Mouse (Mus musculus) midbrain, embryonic 11.5 days (tissue): Measurements from ENCODE around the gene Coro1b. TPM values are rescaled to one million over a fixed set of nuclear protein-coding genes. Genes with fewer than 3 reads are reported as not detected.

ENCODE experiments used
- ATAC-seq: fragments of 200-750 bp; cut with Nextera tagmentation; 2 replicates; pipeline ENCODE4 v1.8.0; 2017; ENCODE audit warnings: moderate TSS enrichment, moderate library complexity; ENCODE audit not compliant: low FRiP score
- DNase-seq: peaks from one replicate; pipeline ENCODE4 v3.0.0; 2015; ENCODE audit warnings: low spot score; ENCODE audit errors: missing footprints
- H3K27ac ChIP-seq: fragments of 300-500 bp; sonication (generic); 2 replicates; pipeline ENCODE4 v1.5.1; 2014; ENCODE audit warnings: low read depth, low read length
- H3K27me3 ChIP-seq: fragments of 300-500 bp; sonication (generic); 2 replicates; pipeline ENCODE4 v1.6.1; 2014; ENCODE audit warnings: mild to moderate bottlenecking, low read length, moderate library complexity, mixed read lengths; ENCODE audit not compliant: control insufficient read depth, insufficient read depth
- H3K36me3 ChIP-seq: fragments of 300-500 bp; sonication (generic); 2 replicates; pipeline ENCODE4 v1.6.1; 2014; ENCODE audit warnings: mild to moderate bottlenecking, low read length, moderate library complexity, mixed read lengths; ENCODE audit not compliant: control insufficient read depth, insufficient read depth
- H3K4me1 ChIP-seq: fragments of 300-500 bp; sonication (generic); 2 replicates; pipeline ENCODE4 v1.6.1; 2014; ENCODE audit warnings: low read length; ENCODE audit not compliant: control insufficient read depth, insufficient read depth
- H3K4me2 ChIP-seq: fragments of 300-500 bp; sonication (generic); 2 replicates; pipeline ENCODE4 v1.6.1; 2014; ENCODE audit warnings: mild to moderate bottlenecking, moderate library complexity
- H3K4me3 ChIP-seq: fragments of 300-500 bp; sonication (generic); 2 replicates; pipeline ENCODE4 v1.5.1; 2014; ENCODE audit warnings: low read depth, low read length
- H3K9ac ChIP-seq: fragments of 300-500 bp; sonication (generic); 2 replicates; pipeline ENCODE4 v1.6.1; 2014; ENCODE audit warnings: low read length
- H3K9me3 ChIP-seq: fragments of 300-500 bp; sonication (generic); 2 replicates; pipeline ENCODE4 v1.6.1; 2016; ENCODE audit warnings: low read length; ENCODE audit not compliant: control insufficient read depth
- WGBS: fragments of 180-500 bp; shearing (Covaris S2); extraction: QIAGEN DNeasy Blood & Tissue Kit; methylation state at CpG from one replicate; pipeline ENCODE4 v1.1.7; 2014; 5-methylcytosine and 5-hydroxymethylcytosine counted together
- polyA plus RNA-seq: library from polyadenylated mRNA; unstranded; fragments of >200 nt; fragmentation: Nextera tagmentation; extraction: Ambion mirVana; gene quantifications from 2 replicates; pipeline ENCODE4 v1.2.1, GENCODE M21; 2014

Gene Coro1b
- 105 and 127 TPM in 2 replicates for polyA plus RNA-seq

GRCm38 (mm10) chr19:4148491-4148806 lies at the start of gene Coro1b:
Gene Coro1b (plus strand): TSS chr19:4148619.
- DNase-seq (peak; percentile 99), ATAC-seq (peak; percentile 96)
- peak within 1 kb of the TSS; percentile 90 for H3K4me2 ChIP-seq
- peaks cover 14% of the 10 kb centered on the region for H3K4me1 ChIP-seq
- peak within 1 kb of the TSS; percentile 83 for H3K9ac ChIP-seq
- peak within 1 kb of the TSS; percentile 84 for H3K4me3 ChIP-seq
- peaks cover 10% of the 10 kb centered on the region for H3K36me3 ChIP-seq
- H3K9me3 ChIP-seq = no peaks in the 10 kb centered on the region
- no peaks in the 10 kb centered on the region for H3K27me3 ChIP-seq
- WGBS = under 1% methylated on average over 33 of the region's 33 CpGs
- no peak within 1 kb of the TSS for H3K27ac ChIP-seq

DNA sequence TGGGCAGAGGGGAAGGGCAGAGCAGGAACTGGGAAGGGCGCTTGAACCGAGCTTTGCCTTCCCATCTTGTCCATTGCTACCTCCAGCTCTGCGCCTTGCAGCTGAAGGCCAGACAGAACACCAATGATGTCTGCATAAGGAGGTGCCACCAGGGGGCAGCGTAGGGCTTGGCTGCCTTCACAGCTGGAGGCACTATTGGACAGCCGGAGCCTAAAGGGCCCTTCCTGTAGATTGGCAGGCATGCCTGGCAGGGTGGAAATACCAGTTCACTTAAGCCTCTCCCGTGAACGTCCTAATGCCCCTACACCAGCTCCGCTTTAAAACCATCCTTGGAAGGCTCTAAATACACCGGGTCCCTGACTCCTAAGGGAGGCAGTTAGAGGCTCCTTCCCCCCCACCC lies 49.4 kb upstream of the Coro1b start:
- 15% methylated on average over 9 of the region's 9 CpGs for WGBS
- ATAC-seq (no peak), DNase-seq (peak; percentile 99)
- no peak overlapping the region for H3K27ac ChIP-seq
- no peak overlapping the region; the same call in 1 of the 2 replicates for H3K4me2 ChIP-seq
- no peak overlapping the region for H3K4me3 ChIP-seq
- peaks cover 28% of the 10 kb centered on the region for H3K4me1 ChIP-seq
- H3K27me3 ChIP-seq = peaks cover 21% of the 10 kb centered on the region
- H3K36me3 ChIP-seq = no peaks in the 10 kb centered on the region
- no peaks in the 10 kb centered on the region for H3K9me3 ChIP-seq
- H3K9ac ChIP-seq = no peak overlapping the region

DNA sequence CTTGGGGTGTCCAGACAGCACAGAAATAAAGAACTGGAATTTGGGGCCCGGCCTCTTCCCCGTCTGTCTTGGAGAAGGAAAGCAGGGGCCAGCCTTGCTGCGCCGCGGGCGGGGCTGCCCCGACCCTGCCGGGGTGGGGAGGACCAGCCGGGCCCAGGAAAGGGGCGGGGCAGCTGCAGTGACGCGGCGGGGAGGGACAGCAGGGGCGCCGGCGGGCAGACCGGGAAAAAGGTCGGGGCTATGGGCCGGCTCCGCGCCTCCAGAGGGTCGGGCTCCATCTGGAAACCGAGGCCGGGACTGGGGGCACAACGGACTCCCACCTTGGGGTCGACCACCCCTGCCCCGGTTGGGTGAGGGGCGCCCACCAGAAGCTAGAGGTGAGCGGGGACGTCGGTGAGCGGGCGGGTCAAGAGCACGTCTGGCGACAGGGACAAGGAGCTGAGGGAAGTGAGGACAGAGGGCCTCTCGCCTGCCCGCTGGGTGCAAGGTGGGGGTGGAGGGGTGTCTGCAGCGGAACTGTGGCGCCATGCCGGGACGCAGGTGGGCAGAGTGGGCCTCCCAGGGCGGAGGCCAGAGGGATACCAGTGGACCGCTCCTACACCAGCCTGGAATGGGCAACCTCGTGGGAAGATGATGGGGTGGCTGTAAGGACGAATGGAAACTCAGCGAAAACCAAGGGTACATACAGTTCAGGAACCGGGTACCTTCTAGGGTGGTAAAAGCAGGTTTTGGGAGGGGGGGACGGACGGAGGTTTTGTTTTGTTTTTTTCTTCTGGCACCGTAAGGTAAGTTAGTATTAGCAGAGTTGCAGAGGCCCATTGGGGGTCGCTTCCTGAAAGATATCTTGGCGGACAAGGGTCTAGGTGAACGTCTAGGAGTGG lies 48.3 kb upstream of the Coro1b start, which contains the start of gene Pitpnm1:
TSS of gene Pitpnm1 (plus strand) at position 162 of the 881 bp plus-strand sequence.
- Histone ChIP-seq H3K36me3 (no peaks in the 10 kb centered on the region), H3K27ac (no peak within 1 kb of the TSS), H3K9me3 (no peaks in the 10 kb centered on the region), H3K9ac (peak within 1 kb of the TSS; percentile 65), H3K4me3 (peak within 1 kb of the TSS; percentile 45), H3K27me3 (peaks cover 21% of the 10 kb centered on the region), H3K4me2 (peak within 1 kb of the TSS; percentile 90), H3K4me1 (peaks cover 28% of the 10 kb centered on the region)
- DNase-seq (peak; percentile 93), ATAC-seq (no peak)
- WGBS = 1% methylated on average over 49 of the region's 53 CpGs

- under 1% methylated on average over 50 of the region's 52 CpGs for WGBS
- Histone ChIP-seq H3K36me3 (no peaks in the 10 kb centered on the region), H3K27ac (no peak overlapping the region), H3K27me3 (peaks cover 21% of the 10 kb centered on the region), H3K9me3 (no peaks in the 10 kb centered on the region), H3K4me2 (peak overlapping the region; percentile 90), H3K9ac (peak overlapping the region; percentile 65), H3K4me1 (peaks cover 28% of the 10 kb centered on the region), H3K4me3 (peak overlapping the region; percentile 45)
- DNase-seq (peak; percentile 93), ATAC-seq (peak; percentile 14; the same call in 1 of the 2 replicates)
Observed at GRCm38 (mm10) chr19:4100718-4101261, 47.6 kb upstream of the Coro1b start.

DNA sequence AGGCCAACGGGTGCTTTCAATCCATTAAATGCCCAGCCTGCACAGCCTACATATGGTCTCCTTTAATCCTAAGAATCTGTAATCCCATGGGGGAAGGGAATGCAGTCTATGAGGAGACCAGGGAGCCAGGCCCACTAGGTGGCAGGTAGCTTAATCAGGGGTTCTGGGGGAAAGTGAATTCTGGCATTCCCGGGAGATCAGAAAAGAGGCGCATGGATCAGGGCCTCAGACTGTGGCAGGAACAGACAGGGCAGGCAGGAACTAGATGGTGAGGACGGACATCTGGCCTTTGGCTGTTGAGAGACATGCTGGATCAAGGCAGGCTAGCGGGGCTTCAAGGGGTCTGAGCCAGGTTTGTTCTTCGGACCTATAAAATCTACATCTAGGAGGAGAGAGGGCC lies 47.0 kb upstream of the Coro1b start:
- Histone ChIP-seq H3K4me2 (peak overlapping the region; percentile 90), H3K36me3 (no peaks in the 10 kb centered on the region), H3K4me3 (peak overlapping the region; percentile 45), H3K27ac (no peak overlapping the region), H3K27me3 (peaks cover 21% of the 10 kb centered on the region), H3K4me1 (peaks cover 28% of the 10 kb centered on the region), H3K9me3 (no peaks in the 10 kb centered on the region), H3K9ac (peak overlapping the region; percentile 65)
- no peak for ATAC-seq
- 58% methylated on average over 6 of the region's 6 CpGs for WGBS
- no peak for DNase-seq

- Histone ChIP-seq H3K4me2 (no peak overlapping the region), H3K9ac (no peak overlapping the region), H3K4me3 (no peak overlapping the region), H3K27me3 (peaks cover 21% of the 10 kb centered on the region), H3K9me3 (no peaks in the 10 kb centered on the region), H3K36me3 (no peaks in the 10 kb centered on the region), H3K27ac (no peak overlapping the region), H3K4me1 (peaks cover 28% of the 10 kb centered on the region)
- no peak for ATAC-seq
- WGBS = 89% methylated on average over 2 of the region's 2 CpGs
- DNase-seq = no peak
Observed at GRCm38 (mm10) chr19:4102049-4102448, 46.4 kb upstream of the Coro1b start.

DNA sequence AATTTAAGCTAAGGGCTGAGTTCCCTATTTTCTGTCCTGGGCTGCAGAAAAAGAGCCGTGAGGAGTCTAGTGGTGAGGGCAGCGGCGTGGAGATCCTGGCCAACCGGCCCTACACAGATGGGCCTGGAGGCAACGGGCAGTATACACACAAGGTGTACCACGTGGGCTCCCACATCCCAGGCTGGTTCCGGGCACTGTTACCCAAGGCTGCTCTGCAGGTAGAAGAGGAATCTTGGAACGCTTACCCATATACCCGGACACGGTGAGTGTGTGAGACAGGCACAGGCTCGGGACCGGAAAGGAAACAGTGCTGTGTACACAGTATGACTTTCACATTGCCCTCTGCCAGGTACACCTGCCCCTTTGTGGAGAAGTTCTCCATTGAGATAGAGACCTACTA lies 45.8 kb upstream of the Coro1b start:
- Histone ChIP-seq H3K36me3 (no peaks in the 10 kb centered on the region), H3K9ac (no peak overlapping the region), H3K27ac (no peak overlapping the region), H3K4me3 (no peak overlapping the region), H3K27me3 (peaks cover 21% of the 10 kb centered on the region), H3K4me2 (no peak overlapping the region), H3K4me1 (peaks cover 26% of the 10 kb centered on the region), H3K9me3 (no peaks in the 10 kb centered on the region)
- ATAC-seq = no peak
- WGBS = 93% methylated on average over 12 of the region's 12 CpGs
- DNase-seq = peak; percentile 37

GRCm38 (mm10) chr19:4103294-4103693 lies 45.1 kb upstream of the Coro1b start:
- peaks cover 23% of the 10 kb centered on the region for H3K4me1 ChIP-seq
- no peak overlapping the region for H3K27ac ChIP-seq
- H3K4me3 ChIP-seq = no peak overlapping the region
- H3K9me3 ChIP-seq = no peaks in the 10 kb centered on the region
- 92% methylated on average over 18 of the region's 18 CpGs for WGBS
- no peak overlapping the region for H3K4me2 ChIP-seq
- ATAC-seq (no peak), DNase-seq (no peak)
- no peak overlapping the region for H3K9ac ChIP-seq
- peaks cover 21% of the 10 kb centered on the region for H3K27me3 ChIP-seq
- H3K36me3 ChIP-seq = no peaks in the 10 kb centered on the region

GRCm38 (mm10) chr19:4103792-4104191 lies 44.6 kb upstream of the Coro1b start:
- Histone ChIP-seq H3K36me3 (no peaks in the 10 kb centered on the region), H3K4me2 (no peak overlapping the region), H3K4me1 (peaks cover 23% of the 10 kb centered on the region), H3K9me3 (no peaks in the 10 kb centered on the region), H3K27me3 (peaks cover 21% of the 10 kb centered on the region), H3K27ac (no peak overlapping the region), H3K4me3 (no peak overlapping the region), H3K9ac (no peak overlapping the region)
- WGBS = 76% methylated on average over 3 of the region's 3 CpGs
- no peak for ATAC-seq
- DNase-seq = no peak
